Mouse (Mus musculus): Measurements from ENCODE around the gene Mtx3.

DNA sequence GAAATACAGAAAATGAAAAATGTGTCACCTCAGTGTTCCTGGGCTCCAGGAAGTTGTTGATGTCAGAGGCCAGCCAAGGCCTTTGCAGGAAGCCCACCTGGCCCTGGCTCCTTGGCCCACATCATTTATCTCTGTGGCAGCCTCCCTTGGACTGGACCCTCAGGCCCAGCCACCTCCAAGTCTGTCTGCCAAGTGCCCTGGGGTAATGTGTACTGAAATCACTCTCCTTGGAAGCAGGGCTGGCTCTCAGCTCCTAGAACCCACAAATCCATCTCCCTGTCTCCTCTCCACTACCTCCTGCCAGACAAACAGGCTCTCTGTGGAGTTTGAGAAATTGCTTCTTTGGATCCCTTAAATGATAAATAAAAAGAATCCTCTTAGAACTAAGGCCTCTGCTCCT, 36.0 kb downstream of the Mtx3 start:
- TF ChIP-seq CTCF (IDR thresholded peaks at IDR 0.05) (no peak), POLR2A (IDR thresholded peaks at IDR 0.05; ENCODE audit: insufficient read depth, low read depth, low read length) (no peak), EP300 (IDR thresholded peaks at IDR 0.05; ENCODE audit: insufficient read depth, low read depth, low read length) (no peak)

Measured in heart, adult 2 months (tissue).